Mouse (Mus musculus): ENCODE measurements at regions not wholly inside any gene's neighbourhood (a gene's known extent, or its start where the extent isn't known, plus 50 kb on each side); places are given as distances from the start of the nearest gene placed in this dataset.

- Histone ChIP-seq H3K4me2 (ENCODE audit: insufficient read depth, low read depth, poor library complexity, severe bottlenecking) (no peak overlapping the region), H3K4me3 (replicated peaks in 1 of 3; ENCODE audit: low read depth in 2 of 3, low read length in 2 of 3, poor library complexity in 1 of 3) (no peak overlapping the region), H3K36me3 (replicated peaks in 1 of 2; ENCODE audit: control insufficient read depth in 1 of 2, insufficient read depth in 1 of 2, low read length in 1 of 2) (no peaks in the 10 kb centered on the region), H3K79me2 (replicated peaks; ENCODE audit: control insufficient read depth, extremely low read depth, insufficient read depth, poor library complexity, severe bottlenecking) (no peaks in the 10 kb centered on the region), H3K27ac (ENCODE audit: insufficient read depth, low read depth) (no peak overlapping the region), H3K4me1 (ENCODE audit: control insufficient read depth in 1 of 2, insufficient read depth in 2 of 2) (no peaks in the 10 kb centered on the region), H3K27me3 (replicated peaks) (no peaks in the 10 kb centered on the region), H3K9me3 (replicated peaks; ENCODE audit: low read length) (peaks cover 18% of the 10 kb centered on the region), H3K9ac (ENCODE audit: insufficient read depth, low read depth) (no peak overlapping the region)
- DNase-seq (ENCODE audit: extremely low read depth): no peak
- dilution Hi-C loops (cut with MboI; ENCODE audit: extremely low pct_ligation_motif_present, extremely low pct_unique_long_range_greater_than_20kb, low sequenced_read_pairs) (no loop called here), in situ Hi-C loops (cut with MboI; ENCODE audit: low pct_ligation_motif_present, low pct_unique_long_range_greater_than_20kb, low sequenced_read_pairs) (no loop called here)
- no peak for TF ChIP-seq IRF4 (IDR thresholded peaks at IDR 0.05; ENCODE audit: low read depth, low read length)
- TF ChIP-seq UBTF (IDR thresholded peaks at IDR 0.05; ENCODE audit: low read depth, low read length): no peak
- no peak for TF ChIP-seq TBP (conservative IDR thresholded peaks at IDR 0.05; ENCODE audit: low read depth, low read length)
- no peak for TF ChIP-seq ZKSCAN1 (IDR thresholded peaks at IDR 0.05; ENCODE audit: borderline replicate concordance, low read depth, low read length)
- TF ChIP-seq BHLHE40 (IDR thresholded peaks at IDR 0.05; ENCODE audit: low read depth, low read length): no peak
- TF ChIP-seq KAT2A (IDR thresholded peaks at IDR 0.05; ENCODE audit: insufficient replicate concordance, low read length): no peak
- no peak for TF ChIP-seq ZNF384 (IDR thresholded peaks at IDR 0.05; ENCODE audit: low read depth, low read length)
- no peak for TF ChIP-seq POLR2AphosphoS2 (IDR thresholded peaks at IDR 0.05; ENCODE audit: low read depth, low read length)
- no peak for TF ChIP-seq RAD21 (IDR thresholded peaks at IDR 0.05; ENCODE audit: low read depth, low read length)
- TF ChIP-seq ZC3H11A (IDR thresholded peaks at IDR 0.05; ENCODE audit: low read depth, low read length): no peak
- TF ChIP-seq MYC (IDR thresholded peaks at IDR 0.05; ENCODE audit: low read depth, low read length): no peak
- TF ChIP-seq SMC3 (IDR thresholded peaks at IDR 0.05; ENCODE audit: low read depth, low read length): no peak
- no peak for TF ChIP-seq HCFC1 (IDR thresholded peaks at IDR 0.05; ENCODE audit: low read depth, low read length)
- no peak for TF ChIP-seq NELFE (IDR thresholded peaks at IDR 0.05; ENCODE audit: low read depth, low read length)
- TF ChIP-seq USF1 (IDR thresholded peaks at IDR 0.05; ENCODE audit: low read depth, low read length): no peak
- TF ChIP-seq MEF2A (IDR thresholded peaks at IDR 0.05; ENCODE audit: borderline replicate concordance, low read depth, low read length): no peak
- TF ChIP-seq E2F4 (IDR thresholded peaks at IDR 0.05; ENCODE audit: insufficient replicate concordance, low read depth, low read length): no peak
- no peak for TF ChIP-seq NRF1 (IDR thresholded peaks at IDR 0.05; ENCODE audit: low read depth, low read length)
Observed at GRCm38 (mm10) chr2:123558123-123558650, 531.6 kb upstream of the Sema6d start.
